Mouse (Mus musculus) A20 (cell line): ENCODE results near the gene Notum.

ENCODE experiments used
- DNase-seq: peaks from one replicate; pipeline ENCODE4 v3.0.0-alpha.2; 2011; ENCODE audit warnings: low read depth, low spot score

Notum gene

GRCm38 (mm10) chr11:120661076-120661460 lies at the start of gene Notum:
Gene Notum (minus strand): TSS chr11:120661175.
- no peak for DNase-seq

DNA sequence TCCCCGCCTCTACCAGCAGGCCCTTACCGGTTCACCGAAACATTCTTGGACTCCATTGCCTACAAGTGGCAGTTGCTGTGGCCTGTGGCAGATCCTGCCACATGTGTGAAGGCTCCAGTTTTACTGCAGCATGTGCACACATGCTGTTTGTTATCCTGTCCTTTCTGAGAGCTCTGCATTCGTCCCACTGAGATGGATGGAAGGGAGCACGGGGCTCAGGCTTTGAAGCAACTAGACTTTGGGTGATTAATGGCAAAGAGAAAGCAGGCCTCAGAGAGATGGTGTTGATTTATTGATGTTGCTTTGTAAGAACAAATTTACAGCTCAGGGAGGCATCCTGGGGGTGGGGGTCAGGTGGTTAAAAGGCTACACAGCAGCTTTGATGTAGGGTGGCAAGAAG lies 49.7 kb upstream of the Notum start:
- no peak for DNase-seq

- DNase-seq = peak; percentile 26
These were observed 48.6 kb upstream of the Notum start for GRCm38 (mm10) chr11:120709551-120709950.

- DNase-seq = no peak
These were observed 47.0 kb upstream of the Notum start for GRCm38 (mm10) chr11:120707969-120708368.

DNA sequence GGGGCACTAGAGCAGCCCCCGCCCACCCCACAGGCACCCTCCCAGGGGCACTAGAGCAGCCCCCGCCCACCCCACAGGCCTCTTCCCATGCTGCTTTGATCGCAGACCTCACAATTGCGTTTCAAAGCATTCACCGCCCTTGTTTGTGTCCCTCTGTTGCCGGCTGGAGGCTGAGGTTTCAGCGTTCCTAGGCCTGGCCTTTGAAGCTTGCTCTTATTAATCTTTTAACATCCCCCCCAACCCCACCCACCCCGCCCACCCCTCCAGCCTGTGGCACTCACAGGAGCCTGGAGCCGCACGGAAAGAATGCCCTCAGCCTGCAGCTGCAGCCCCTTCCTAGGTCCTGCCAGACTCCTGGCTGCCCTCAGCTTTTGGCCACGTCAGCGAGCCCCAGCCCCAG lies 46.2 kb upstream of the Notum start:
- DNase-seq = no peak

DNA sequence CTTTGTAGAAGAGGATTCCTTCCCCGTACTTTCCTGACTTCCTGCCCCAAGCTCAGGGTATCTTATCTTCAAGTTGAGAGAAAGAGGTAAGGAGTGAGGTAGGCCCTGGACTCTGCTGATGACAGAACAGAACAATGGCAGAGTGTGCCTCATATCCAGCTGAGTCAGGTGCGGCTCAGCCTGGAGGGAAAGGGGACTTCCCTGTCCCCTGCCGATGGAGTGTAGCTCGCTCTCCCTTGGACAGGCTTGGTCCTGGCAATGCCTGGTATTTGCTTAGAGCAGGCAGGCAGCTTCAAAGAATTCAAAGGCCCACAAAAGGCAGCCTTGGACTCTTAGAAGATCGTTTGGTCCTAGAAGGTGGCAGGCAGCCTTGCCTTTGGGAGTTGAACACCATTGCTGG lies 45.1 kb upstream of the Notum start:
- DNase-seq = no peak

- no peak for DNase-seq
These were observed 43.7 kb upstream of the Notum start for GRCm38 (mm10) chr11:120704486-120705325.

DNA sequence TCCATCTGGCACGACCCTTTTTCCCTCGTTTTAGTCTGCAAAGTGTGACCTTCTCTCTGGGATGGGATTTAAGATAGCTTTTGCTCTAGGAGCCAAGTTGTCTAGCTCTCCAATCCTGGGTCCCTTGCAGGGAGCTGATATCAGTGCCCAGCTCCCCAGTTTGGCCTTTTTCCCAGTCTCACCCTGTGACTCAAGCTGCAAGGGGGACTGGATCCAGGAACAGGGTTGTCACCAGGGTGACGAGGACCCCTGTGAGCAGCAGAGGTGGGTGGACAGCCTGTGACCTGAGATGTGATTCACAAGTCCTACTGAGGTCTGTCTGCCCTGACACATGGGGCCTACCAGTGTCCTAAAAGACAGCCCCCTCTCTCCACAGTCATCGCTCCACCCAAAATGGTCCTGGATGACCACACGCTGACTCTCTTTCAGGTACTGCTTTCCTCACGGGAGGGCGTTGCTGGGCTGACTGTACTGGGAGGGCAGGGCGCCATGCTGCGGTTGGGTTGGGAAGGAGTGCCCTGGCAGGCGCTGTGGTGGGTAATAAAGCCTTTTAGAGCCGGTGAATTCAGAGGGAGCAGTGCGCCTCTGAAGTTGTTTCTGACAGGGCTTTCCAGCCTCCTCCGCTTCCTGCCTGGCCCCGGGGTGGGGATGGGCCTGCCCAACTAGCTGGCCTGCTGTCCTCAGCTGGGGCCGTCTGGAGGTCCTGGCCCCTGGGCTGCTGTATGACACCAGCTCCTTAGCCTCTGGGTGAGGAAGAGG lies 42.9 kb upstream of the Notum start:
- DNase-seq = no peak

DNA sequence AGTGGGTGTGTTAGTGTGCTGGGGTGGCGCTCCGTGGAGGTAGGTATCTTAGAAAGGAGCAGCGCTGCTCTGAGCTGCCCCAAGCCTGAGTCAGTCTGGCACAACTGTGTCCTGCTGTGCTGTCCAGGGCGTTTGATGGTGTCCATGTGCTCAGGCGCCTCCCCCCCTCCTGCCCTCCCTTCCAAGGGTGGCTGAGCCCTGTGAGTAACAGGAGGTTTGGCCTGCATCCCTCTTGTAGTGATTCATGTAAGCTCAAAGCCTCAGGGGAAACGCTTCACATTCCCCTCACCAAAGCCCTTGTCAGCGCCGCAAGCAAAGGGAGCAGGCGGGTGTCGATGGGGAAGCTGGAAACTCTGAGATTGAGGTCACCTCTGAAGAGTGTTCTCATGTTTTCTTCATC lies 36.8 kb upstream of the Notum start:
- DNase-seq = no peak

- DNase-seq = peak; percentile 22
These were observed 35.6 kb upstream of the Notum start for GRCm38 (mm10) chr11:120696568-120696967.

- no peak for DNase-seq
These were observed 34.7 kb upstream of the Notum start for GRCm38 (mm10) chr11:120695641-120696040.

GRCm38 (mm10) chr11:120695184-120695583 lies 34.2 kb upstream of the Notum start:
- DNase-seq = no peak

DNA sequence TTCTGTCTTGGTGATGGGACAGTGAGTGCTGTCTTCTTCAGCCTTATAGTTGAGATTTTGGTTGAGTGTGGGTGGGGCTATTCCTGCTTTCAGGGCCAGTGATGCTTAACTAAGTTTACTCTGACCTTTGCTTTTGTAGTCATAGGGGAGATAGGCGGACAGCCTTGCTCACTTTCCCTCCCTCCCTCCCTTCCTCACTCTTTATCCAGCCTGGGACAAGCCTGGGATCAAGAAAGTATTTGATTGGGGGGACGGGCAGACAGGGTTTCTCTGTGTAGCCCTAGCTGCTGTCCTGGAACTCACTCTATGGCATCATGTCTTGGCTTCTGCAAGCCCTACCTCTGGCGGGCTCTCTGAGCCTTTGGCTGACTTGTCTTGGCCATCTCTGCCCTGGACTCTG lies 32.5 kb upstream of the Notum start:
- DNase-seq = no peak

GRCm38 (mm10) chr11:120692471-120693011 lies 31.6 kb upstream of the Notum start:
- no peak for DNase-seq

GRCm38 (mm10) chr11:120689365-120689764 lies 28.4 kb upstream of the Notum start:
- DNase-seq = no peak

DNA sequence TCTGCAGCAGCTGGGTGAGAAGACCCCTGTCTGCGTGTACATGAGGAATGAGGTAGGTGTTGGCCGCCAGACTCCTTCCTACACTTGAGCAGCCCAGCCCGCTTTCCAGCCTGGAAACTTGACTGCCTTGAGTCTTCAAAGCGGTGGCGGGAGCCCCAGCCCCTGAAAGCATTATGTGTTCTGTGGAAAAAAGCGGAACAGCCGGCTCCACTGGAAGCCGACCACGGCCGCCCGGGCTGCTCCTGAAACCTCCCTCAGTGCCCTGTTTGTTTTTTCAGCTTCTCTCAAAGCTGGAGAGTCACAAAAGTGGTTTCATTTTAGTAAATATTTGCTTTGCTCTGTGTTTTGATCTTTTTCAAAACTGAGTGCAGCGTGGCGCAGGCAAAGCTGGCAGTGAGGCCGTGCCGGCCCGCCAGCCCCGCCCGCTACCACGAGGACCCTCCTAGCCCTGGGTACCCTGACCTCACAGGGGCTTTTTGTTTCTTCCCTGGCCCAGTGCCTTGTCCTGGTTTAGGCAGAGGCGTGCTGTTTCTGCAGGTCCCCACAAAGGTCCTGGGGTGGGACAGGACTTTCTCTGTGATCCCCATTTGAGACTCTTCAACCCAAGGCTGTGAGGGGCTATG lies 25.8 kb upstream of the Notum start:
- DNase-seq = no peak

DNA sequence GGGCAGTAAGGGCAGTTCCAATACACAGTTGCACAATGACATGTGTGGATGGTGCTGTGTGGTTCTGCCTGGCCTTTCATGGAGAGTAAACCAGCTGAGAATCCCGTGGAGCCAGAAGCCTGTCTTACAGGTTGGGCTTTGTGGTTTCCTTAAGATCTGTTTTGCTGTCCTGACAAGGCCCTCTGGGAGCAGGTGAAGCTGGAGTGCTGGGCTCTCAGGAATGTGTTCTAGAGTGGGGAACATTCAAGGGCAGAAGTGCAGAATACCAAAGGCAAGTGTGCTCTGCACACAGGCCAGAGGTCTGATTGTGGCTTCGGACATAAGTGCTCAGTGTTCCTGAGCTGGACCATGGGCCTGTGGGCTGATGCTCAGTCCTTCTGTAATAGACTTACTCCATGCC lies 23.7 kb upstream of the Notum start:
- no peak for DNase-seq

DNA sequence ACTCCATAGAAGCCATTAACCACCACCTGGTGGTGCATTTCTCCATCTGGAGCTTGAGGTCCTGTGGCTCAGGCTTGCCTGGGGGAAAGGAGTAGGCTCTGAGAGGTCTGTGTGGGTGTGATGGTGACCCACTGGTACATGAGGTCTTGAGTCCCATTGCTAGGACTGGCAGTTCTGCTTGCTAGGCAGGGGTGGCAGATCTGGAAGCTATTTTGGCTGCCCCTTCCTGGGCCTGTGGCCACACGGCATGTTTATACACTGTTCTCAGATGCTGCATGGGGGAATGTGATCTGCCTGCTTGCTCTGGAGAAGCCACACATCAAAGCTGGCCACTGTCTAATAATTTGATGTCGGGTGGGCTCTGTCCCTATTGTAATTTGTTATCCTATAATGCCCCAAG lies 23.1 kb upstream of the Notum start:
- no peak for DNase-seq

DNA sequence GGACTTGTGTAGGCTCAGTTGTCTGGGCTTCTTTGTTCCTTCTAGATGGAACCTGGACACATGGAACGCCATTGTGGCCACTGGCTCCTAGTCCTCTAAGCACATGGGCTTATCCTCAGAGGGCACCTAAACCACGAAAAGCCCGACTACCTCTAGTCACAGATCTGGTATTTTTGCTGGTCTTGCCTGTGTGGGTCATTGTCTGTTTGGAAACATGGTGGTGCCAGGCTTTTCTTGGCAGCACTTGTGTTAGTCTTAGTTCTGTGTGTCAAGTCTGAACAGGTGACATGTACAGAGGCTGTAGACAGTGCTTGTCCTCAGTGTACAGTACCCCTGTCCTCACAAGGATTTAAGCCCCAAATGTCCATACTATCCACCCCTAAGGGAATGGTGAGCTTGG lies 22.6 kb upstream of the Notum start:
- no peak for DNase-seq

DNA sequence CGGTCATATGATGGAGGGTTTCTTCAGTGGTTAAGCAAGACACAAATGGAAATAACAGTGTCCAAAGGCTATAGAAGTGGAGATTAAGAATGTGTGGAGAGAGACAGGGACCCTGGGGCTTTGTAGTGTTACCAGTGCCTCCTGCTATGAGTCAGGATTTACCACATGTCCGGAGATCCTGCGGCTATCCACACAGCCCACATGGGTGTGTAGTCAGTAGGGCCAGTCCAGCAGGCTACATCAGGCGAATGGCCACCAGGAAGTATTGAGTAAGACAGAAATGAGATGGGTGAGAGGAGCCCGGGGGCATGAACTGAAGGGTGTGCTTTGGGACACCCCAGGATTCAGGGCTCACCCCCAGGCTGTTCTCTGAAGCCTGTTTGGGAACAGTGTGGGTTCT lies 21.7 kb upstream of the Notum start:
- no peak for DNase-seq

DNA sequence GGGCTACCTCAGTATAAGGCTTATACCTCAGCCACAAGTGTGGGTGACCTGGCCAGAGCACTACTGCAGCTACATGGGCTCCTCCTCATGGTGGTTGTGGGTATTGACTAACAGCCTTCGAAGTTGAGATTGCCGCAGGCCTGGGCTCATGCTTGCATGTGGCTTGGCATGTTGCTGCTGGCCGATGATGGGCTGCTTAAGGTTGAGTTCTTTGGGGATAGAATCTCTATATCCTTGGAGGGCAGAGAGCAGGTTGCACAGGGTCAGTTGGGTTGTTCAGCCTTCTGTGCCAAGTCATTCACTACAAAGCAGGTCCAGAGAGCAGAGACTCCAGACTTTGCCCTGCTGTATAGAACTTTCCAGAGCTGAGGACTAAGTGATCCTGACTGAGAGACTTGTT lies 18.9 kb upstream of the Notum start:
- peak; percentile 45 for DNase-seq

GRCm38 (mm10) chr11:120676951-120677350 lies 16.0 kb upstream of the Notum start:
- DNase-seq = no peak
